Mouse (Mus musculus) liver, embryonic 13.5 days (tissue): ENCODE measurements around the gene Ddah1. TPM values are rescaled to one million over a fixed set of nuclear protein-coding genes. Genes with fewer than 3 reads are reported as not detected.
A peak's percentile ranks its signal among the peaks of the same experiment; 100 is the strongest.

Experiments used
- ATAC-seq: fragments of 200-750 bp; cut with Nextera tagmentation; 2 replicates; pipeline ENCODE4 v1.8.0; 2017; ENCODE audit warnings: low read depth, mild to moderate bottlenecking, moderate number of reproducible peaks, moderate library complexity
- DNase-seq: peaks from one replicate; pipeline ENCODE4 v3.0.0; 2022
- H3K27ac ChIP-seq: fragments of 300-500 bp; sonication (generic); 2 replicates; pipeline ENCODE4 v1.5.1; 2015; ENCODE audit warnings: moderate library complexity, mild to moderate bottlenecking, inconsistent platforms
- H3K27me3 ChIP-seq: fragments of 300-500 bp; sonication (generic); 2 replicates; pipeline ENCODE4 v1.6.1; 2015; ENCODE audit warnings: mild to moderate bottlenecking, inconsistent platforms
- H3K36me3 ChIP-seq: fragments of 300-500 bp; sonication (generic); 2 replicates; pipeline ENCODE4 v1.6.1; 2015; ENCODE audit warnings: mild to moderate bottlenecking, inconsistent platforms
- H3K4me1 ChIP-seq: fragments of 300-500 bp; sonication (generic); replicated peaks from 2 replicates; pipeline ENCODE4 v1.6.1; 2015; ENCODE audit warnings: inconsistent platforms
- H3K4me2 ChIP-seq: fragments of 300-500 bp; sonication (generic); 2 replicates; pipeline ENCODE4 v1.6.1; 2015; ENCODE audit warnings: inconsistent platforms, mild to moderate bottlenecking, moderate library complexity
- H3K4me3 ChIP-seq: fragments of 300-500 bp; sonication (generic); replicated peaks from 2 replicates; pipeline ENCODE4 v1.5.1; 2015; ENCODE audit warnings: mild to moderate bottlenecking, inconsistent platforms
- H3K9ac ChIP-seq: fragments of 300-500 bp; sonication (generic); 2 replicates; pipeline ENCODE4 v1.6.1; 2015; ENCODE audit warnings: mild to moderate bottlenecking, inconsistent platforms
- H3K9me3 ChIP-seq: fragments of 300-500 bp; sonication (generic); replicated peaks from 2 replicates; pipeline ENCODE4 v1.6.1; 2016; ENCODE audit warnings: inconsistent platforms
- WGBS: fragments of 180-500 bp; shearing (Covaris S2); methylation state at CpG from one replicate; pipeline ENCODE4 v1.1.7; 2015; ENCODE audit not compliant: insufficient replicate concordance; 5-methylcytosine and 5-hydroxymethylcytosine counted together
- polyA plus RNA-seq: library from polyadenylated mRNA; unstranded; fragments of >200 nt; fragmentation: Nextera tagmentation; extraction: Ambion mirVana; gene quantifications from 2 replicates; pipeline ENCODE4 v1.2.1, GENCODE M21; 2015

Ddah1 gene
- polyA plus RNA-seq, 1 experiment from 2014 or later, result 39.3 TPM

DNA sequence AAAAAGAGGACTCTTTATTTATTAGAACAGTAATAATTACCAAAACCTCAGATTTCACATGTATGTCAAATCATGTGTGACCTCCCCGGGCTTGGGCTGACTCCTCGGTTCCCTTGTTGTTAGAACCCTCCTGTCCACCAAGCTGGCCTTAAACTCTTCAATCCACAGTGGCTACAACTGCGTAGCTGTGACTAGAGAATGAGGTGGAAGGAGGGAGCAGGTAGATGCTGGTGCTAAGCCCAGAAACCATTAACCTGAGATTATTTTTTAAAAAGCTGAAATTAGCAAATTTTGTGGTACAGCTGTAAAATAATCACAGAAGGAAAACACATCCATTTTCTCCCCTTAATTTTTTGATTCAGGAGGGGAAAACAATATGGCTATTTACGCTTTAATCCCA lies 10.0 kb downstream of the Ddah1 start:
- 69% methylated on average over 4 of the region's 4 CpGs for WGBS
- H3K9ac ChIP-seq, result no peak overlapping the region
- no peak for DNase-seq
- H3K4me2 ChIP-seq, result no peak overlapping the region
- no peak overlapping the region for H3K4me3 ChIP-seq
- H3K36me3 ChIP-seq, result 0 out of 2 replicates have a peak, but pooled peaks cover 2% of the 10 kb centered on the region
- H3K27me3 ChIP-seq, result no peaks in the 10 kb centered on the region
- peaks cover 4% of the 10 kb centered on the region for H3K4me1 ChIP-seq
- H3K9me3 ChIP-seq, result no peaks in the 10 kb centered on the region
- ATAC-seq, result no peak
- H3K27ac ChIP-seq, result no peak overlapping the region

- no peak overlapping the region for H3K9ac ChIP-seq
- H3K4me2 ChIP-seq, result no peak overlapping the region
- WGBS, result 68% methylated on average over 9 of the region's 9 CpGs
- H3K4me1 ChIP-seq, result peaks cover 30% of the 10 kb centered on the region
- no peaks in the 10 kb centered on the region for H3K9me3 ChIP-seq
- no peak overlapping the region for H3K27ac ChIP-seq
- no peaks in the 10 kb centered on the region for H3K27me3 ChIP-seq
- H3K4me3 ChIP-seq, result no peak overlapping the region
- no peaks in the 10 kb centered on the region for H3K36me3 ChIP-seq
- DNase-seq, result no peak
- ATAC-seq, result no peak
These were observed 14.9 kb downstream of the Ddah1 start for GRCm38 (mm10) chr3:145773384-145773783.

DNA sequence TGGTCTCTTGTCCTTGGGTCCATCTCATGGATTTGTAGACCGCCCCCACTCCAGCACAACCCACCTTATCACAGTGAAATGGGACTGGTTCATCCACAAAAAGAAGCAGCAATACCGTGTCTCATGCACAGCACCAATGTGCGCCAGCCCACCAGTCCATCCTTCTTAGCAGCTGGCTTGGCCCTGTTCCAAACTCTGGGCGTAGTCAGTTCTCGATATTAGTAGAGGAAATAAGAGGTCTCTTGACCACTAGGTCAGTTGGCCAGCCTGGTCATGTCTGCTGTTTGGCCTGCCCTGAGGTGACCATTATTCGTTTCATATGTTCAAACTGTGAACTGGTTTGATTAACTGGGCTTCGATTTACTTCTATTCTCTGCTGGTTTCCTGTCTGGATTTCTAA lies 15.9 kb downstream of the Ddah1 start:
- Histone ChIP-seq H3K36me3 (no peaks in the 10 kb centered on the region), H3K4me2 (no peak overlapping the region), H3K27ac (no peak overlapping the region), H3K4me1 (peaks cover 36% of the 10 kb centered on the region), H3K9ac (no peak overlapping the region), H3K27me3 (no peaks in the 10 kb centered on the region), H3K9me3 (no peaks in the 10 kb centered on the region), H3K4me3 (no peak overlapping the region)
- 72% methylated on average over 7 of the region's 7 CpGs for WGBS
- no peak for ATAC-seq
- DNase-seq, result no peak

- H3K9ac ChIP-seq, result no peak overlapping the region
- no peak overlapping the region for H3K27ac ChIP-seq
- 47% methylated on average over 5 of the region's 5 CpGs for WGBS
- H3K36me3 ChIP-seq, result no peaks in the 10 kb centered on the region
- no peak overlapping the region for H3K4me2 ChIP-seq
- H3K27me3 ChIP-seq, result no peaks in the 10 kb centered on the region
- peaks cover 40% of the 10 kb centered on the region for H3K4me1 ChIP-seq
- ATAC-seq, result no peak
- no peaks in the 10 kb centered on the region for H3K9me3 ChIP-seq
- no peak for DNase-seq
- H3K4me3 ChIP-seq, result no peak overlapping the region
These were observed 16.8 kb downstream of the Ddah1 start for GRCm38 (mm10) chr3:145775236-145775635.

GRCm38 (mm10) chr3:145775862-145776261 lies 17.4 kb downstream of the Ddah1 start:
- ATAC-seq, result no peak
- Histone ChIP-seq H3K9me3 (no peaks in the 10 kb centered on the region), H3K9ac (no peak overlapping the region), H3K36me3 (no peaks in the 10 kb centered on the region), H3K27me3 (no peaks in the 10 kb centered on the region), H3K27ac (no peak overlapping the region), H3K4me3 (no peak overlapping the region), H3K4me1 (peaks cover 40% of the 10 kb centered on the region), H3K4me2 (no peak overlapping the region)
- 67% methylated on average over 5 of the region's 5 CpGs for WGBS
- DNase-seq, result no peak

GRCm38 (mm10) chr3:145777006-145777405 lies 18.5 kb downstream of the Ddah1 start:
- H3K4me1 ChIP-seq, result peaks cover 40% of the 10 kb centered on the region
- no peak overlapping the region for H3K9ac ChIP-seq
- DNase-seq (no peak), ATAC-seq (no peak)
- H3K27ac ChIP-seq, result no peak overlapping the region
- no peaks in the 10 kb centered on the region for H3K27me3 ChIP-seq
- 77% methylated on average over 15 of the region's 15 CpGs for WGBS
- H3K9me3 ChIP-seq, result no peaks in the 10 kb centered on the region
- no peak overlapping the region for H3K4me3 ChIP-seq
- H3K36me3 ChIP-seq, result no peaks in the 10 kb centered on the region
- no peak overlapping the region for H3K4me2 ChIP-seq

DNA sequence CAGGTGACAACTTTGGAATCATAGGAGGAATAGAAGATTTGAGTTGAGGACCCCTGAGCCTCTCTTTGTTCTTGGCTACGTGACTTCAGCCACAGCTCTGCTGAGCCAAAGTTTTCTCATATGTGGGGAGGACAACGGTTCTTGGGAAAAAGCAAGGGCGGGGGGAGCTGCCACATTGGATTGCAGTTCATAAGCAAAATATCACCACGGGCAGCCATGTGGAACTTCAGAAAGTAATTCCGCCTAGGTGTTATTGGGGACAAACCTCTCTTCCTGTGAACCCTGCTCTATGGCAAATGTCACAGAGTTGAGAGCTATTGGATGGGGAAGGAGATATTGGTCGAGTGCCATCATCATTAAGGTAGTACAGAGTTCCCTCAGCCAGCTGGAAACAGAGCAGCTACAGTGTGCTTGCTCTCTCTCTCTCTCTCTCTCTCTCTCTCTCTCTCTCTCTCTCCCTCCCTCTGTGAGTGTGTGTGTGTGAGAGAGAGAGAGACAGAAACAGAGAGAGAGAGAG lies 20.0 kb downstream of the Ddah1 start:
- no peak overlapping the region for H3K9ac ChIP-seq
- WGBS, result 62% methylated on average over 6 of the region's 6 CpGs
- no peaks in the 10 kb centered on the region for H3K9me3 ChIP-seq
- no peak for DNase-seq
- H3K4me1 ChIP-seq, result peaks cover 45% of the 10 kb centered on the region
- H3K36me3 ChIP-seq, result no peaks in the 10 kb centered on the region
- H3K27me3 ChIP-seq, result no peaks in the 10 kb centered on the region
- H3K4me3 ChIP-seq, result no peak overlapping the region
- ATAC-seq, result no peak
- no peak overlapping the region; the same call in 1 of the 2 replicates for H3K27ac ChIP-seq
- no peak overlapping the region for H3K4me2 ChIP-seq

DNA sequence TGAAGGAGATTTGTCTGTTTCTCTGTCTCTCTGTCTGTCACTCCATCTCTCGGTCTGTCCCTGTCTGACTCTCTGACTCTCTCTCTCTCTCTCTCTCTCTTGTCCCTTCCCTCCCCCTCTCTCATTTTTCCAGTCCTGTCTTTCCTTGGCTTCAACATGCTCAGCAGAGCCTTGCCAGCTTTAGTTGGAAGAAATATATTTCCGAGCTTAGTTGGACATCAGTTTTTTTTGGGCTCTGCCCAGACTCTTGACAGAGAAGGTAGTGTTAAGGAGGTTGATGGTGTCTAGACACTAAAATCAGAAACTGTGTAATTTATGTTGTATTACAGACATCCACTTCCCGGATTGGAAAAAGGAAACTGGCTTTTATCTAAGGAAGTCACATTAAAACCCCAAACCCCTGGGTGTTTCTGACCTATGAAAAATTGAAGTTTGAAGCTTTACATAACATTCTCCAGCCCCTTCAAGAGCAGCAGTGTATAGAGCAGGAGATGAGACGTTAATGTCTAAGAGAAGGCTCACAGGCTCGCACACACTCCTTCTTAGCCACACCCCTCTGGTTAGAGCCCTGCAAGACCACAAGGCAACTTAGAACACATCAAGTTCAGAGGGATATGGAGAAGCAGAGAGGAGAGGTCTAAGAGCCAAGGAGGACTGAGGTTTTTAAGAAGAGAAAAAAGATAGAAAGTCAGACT lies 21.0 kb downstream of the Ddah1 start:
- Histone ChIP-seq H3K27ac (no peak overlapping the region), H3K27me3 (no peaks in the 10 kb centered on the region), H3K4me1 (peaks cover 42% of the 10 kb centered on the region), H3K36me3 (no peaks in the 10 kb centered on the region), H3K4me3 (no peak overlapping the region), H3K4me2 (no peak overlapping the region), H3K9me3 (no peaks in the 10 kb centered on the region), H3K9ac (no peak overlapping the region)
- ATAC-seq (no peak), DNase-seq (no peak)
- WGBS, result 31% methylated on average over 5 of the region's 5 CpGs

DNA sequence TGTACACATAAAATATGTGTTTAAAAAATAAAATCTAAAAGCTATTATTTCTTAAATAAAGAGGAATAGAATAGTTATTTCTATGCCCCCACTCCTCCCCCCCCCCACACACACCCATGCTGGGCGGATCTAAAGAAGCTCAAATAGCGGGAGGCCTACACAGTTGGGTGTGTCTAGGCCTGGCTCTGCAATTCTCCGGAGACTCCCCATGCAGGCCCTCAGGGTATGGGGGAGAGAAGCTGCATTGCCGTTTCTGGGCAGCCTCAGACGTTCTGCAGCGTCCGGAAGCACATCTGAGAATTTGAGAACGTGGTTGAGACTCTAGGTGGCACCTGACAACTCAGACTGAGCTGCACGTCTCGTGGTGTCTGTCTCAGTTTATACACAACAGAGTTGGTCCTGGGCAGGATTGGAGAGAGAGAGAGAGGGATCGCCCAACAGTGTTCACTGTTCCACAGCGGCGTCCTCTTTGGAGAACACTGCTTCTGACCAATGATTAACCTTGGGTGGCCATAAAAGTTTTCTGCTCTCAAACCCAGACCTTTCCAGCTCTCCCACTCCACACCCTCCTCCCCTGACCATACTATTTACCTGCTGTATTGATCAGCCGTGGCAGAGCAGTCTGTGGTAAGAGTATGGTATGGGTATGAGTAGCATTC lies 22.4 kb downstream of the Ddah1 start:
- Histone ChIP-seq H3K27me3 (no peaks in the 10 kb centered on the region), H3K27ac (peak overlapping the region; percentile 50), H3K9ac (no peak overlapping the region), H3K4me1 (peaks cover 29% of the 10 kb centered on the region; the same call in 1 of the 2 replicates), H3K9me3 (no peaks in the 10 kb centered on the region), H3K4me3 (no peak overlapping the region), H3K4me2 (peak overlapping the region; percentile 23; the same call in 1 of the 2 replicates), H3K36me3 (no peaks in the 10 kb centered on the region)
- 62% methylated on average over 14 of the region's 14 CpGs for WGBS
- ATAC-seq (peak; percentile 76), DNase-seq (no peak)

GRCm38 (mm10) chr3:145785244-145785643 lies 26.8 kb downstream of the Ddah1 start:
- no peaks in the 10 kb centered on the region for H3K36me3 ChIP-seq
- H3K4me1 ChIP-seq, result peaks cover 21% of the 10 kb centered on the region
- no peak overlapping the region for H3K4me2 ChIP-seq
- DNase-seq (no peak), ATAC-seq (no peak)
- H3K9ac ChIP-seq, result no peak overlapping the region
- H3K27me3 ChIP-seq, result no peaks in the 10 kb centered on the region
- H3K9me3 ChIP-seq, result no peaks in the 10 kb centered on the region
- H3K27ac ChIP-seq, result no peak overlapping the region
- 64% methylated on average over 7 of the region's 7 CpGs for WGBS
- H3K4me3 ChIP-seq, result no peak overlapping the region

- no peak overlapping the region for H3K4me3 ChIP-seq
- H3K27me3 ChIP-seq, result no peaks in the 10 kb centered on the region
- H3K9ac ChIP-seq, result no peak overlapping the region
- DNase-seq (no peak), ATAC-seq (no peak)
- no peak overlapping the region for H3K4me2 ChIP-seq
- 65% methylated on average over 9 of the region's 9 CpGs for WGBS
- peaks cover 25% of the 10 kb centered on the region for H3K4me1 ChIP-seq
- no peak overlapping the region for H3K27ac ChIP-seq
- no peaks in the 10 kb centered on the region for H3K36me3 ChIP-seq
- H3K9me3 ChIP-seq, result no peaks in the 10 kb centered on the region
These were observed 28.8 kb downstream of the Ddah1 start for GRCm38 (mm10) chr3:145787303-145787702.

- Histone ChIP-seq H3K4me2 (no peak overlapping the region), H3K27ac (no peak overlapping the region), H3K4me3 (no peak overlapping the region), H3K4me1 (peaks cover 15% of the 10 kb centered on the region), H3K9me3 (no peaks in the 10 kb centered on the region), H3K36me3 (no peaks in the 10 kb centered on the region), H3K27me3 (no peaks in the 10 kb centered on the region), H3K9ac (no peak overlapping the region)
- DNase-seq, result no peak
- ATAC-seq, result no peak
- 80% methylated on average over 7 of the region's 7 CpGs for WGBS
These were observed 30.6 kb downstream of the Ddah1 start for GRCm38 (mm10) chr3:145789114-145789513.
